Mouse (Mus musculus) cerebral cortex, adult 2 months (tissue): ENCODE results near the gene Opn3.

Source experiments
- WGBS: fragments of 180-500 bp; shearing (Covaris S2); methylation state at CpG from one replicate; pipeline ENCODE4 v1.1.7; 2018; 5-methylcytosine and 5-hydroxymethylcytosine counted together

Gene Opn3

GRCm38 (mm10) chr1:175648615-175649014 lies 44.0 kb downstream of the Opn3 start:
- 90% methylated on average over 4 of the region's 4 CpGs for WGBS

GRCm38 (mm10) chr1:175646952-175647351 lies 45.6 kb downstream of the Opn3 start:
- WGBS, result 83% methylated on average over 9 of the region's 9 CpGs

- 74% methylated on average over 5 of the region's 5 CpGs for WGBS
These were observed 48.9 kb downstream of the Opn3 start for GRCm38 (mm10) chr1:175643496-175644265.

- WGBS, result 80% methylated on average over 6 of the region's 6 CpGs
These were observed 52.0 kb downstream of the Opn3 start for GRCm38 (mm10) chr1:175640435-175641150.

- 85% methylated on average over 7 of the region's 7 CpGs for WGBS
These were observed 53.5 kb downstream of the Opn3 start for GRCm38 (mm10) chr1:175639072-175639471.

GRCm38 (mm10) chr1:175637677-175638076 lies 54.9 kb downstream of the Opn3 start:
- 51% methylated on average over 7 of the region's 7 CpGs for WGBS

GRCm38 (mm10) chr1:175632470-175632869 lies 60.1 kb downstream of the Opn3 start:
- WGBS, result 97% methylated on average over 14 of the region's 14 CpGs

GRCm38 (mm10) chr1:175631721-175632221 lies 60.8 kb downstream of the Opn3 start:
- 74% methylated on average over 10 of the region's 10 CpGs for WGBS

- 94% methylated on average over 3 of the region's 3 CpGs for WGBS
These were observed 61.5 kb downstream of the Opn3 start for GRCm38 (mm10) chr1:175631080-175631479.

- 92% methylated on average over 5 of the region's 5 CpGs for WGBS
These were observed 62.2 kb downstream of the Opn3 start for GRCm38 (mm10) chr1:175630345-175630744.

- WGBS, result 89% methylated on average over 6 of the region's 6 CpGs
These were observed 63.3 kb downstream of the Opn3 start for GRCm38 (mm10) chr1:175629248-175629647.

GRCm38 (mm10) chr1:175625990-175626692 lies 66.4 kb downstream of the Opn3 start:
- WGBS, result 80% methylated on average over 1 of the region's 1 CpGs

GRCm38 (mm10) chr1:175625257-175625879 lies 67.2 kb downstream of the Opn3 start, which contains the start of gene Fh1:
Gene Fh1 (minus strand): TSS chr1:175625635.
- WGBS, result under 1% methylated on average over 58 of the region's 58 CpGs

GRCm38 (mm10) chr1:175623656-175624055 lies 68.9 kb downstream of the Opn3 start:
- 83% methylated on average over 6 of the region's 6 CpGs for WGBS

- 90% methylated on average over 13 of the region's 13 CpGs for WGBS
These were observed 72.7 kb downstream of the Opn3 start, which contains the start of gene Kmo for GRCm38 (mm10) chr1:175619814-175620431. Gene Kmo (plus strand): TSS chr1:175620381.

GRCm38 (mm10) chr1:175614992-175615391 lies 77.6 kb downstream of the Opn3 start:
- WGBS, result 85% methylated on average over 9 of the region's 9 CpGs
